Mouse (Mus musculus): Measurements from ENCODE around the gene Igfbp4.

- TF ChIP-seq ZNF384 (IDR thresholded peaks at IDR 0.05; ENCODE audit: low read depth, low read length) (no peak), MAFK (IDR thresholded peaks at IDR 0.05; ENCODE audit: insufficient read depth, low read depth, low read length) (no peak), ZC3H11A (IDR thresholded peaks at IDR 0.05; ENCODE audit: borderline replicate concordance, low read depth, low read length) (no peak), CHD2 (IDR thresholded peaks at IDR 0.05; ENCODE audit: low read depth, low read length) (no peak)
Measured at GRCm38 (mm10) chr11:99010706-99011105, 30.3 kb upstream of the Igfbp4 start.
